Mouse (Mus musculus): ENCODE data around the gene Abcc4. TPM values are rescaled to one million over a fixed set of nuclear protein-coding genes. Genes with fewer than 3 reads are reported as not detected.

Gene Abcc4
- total and polyA plus RNA-seq, 3 experiments = 10.5 to 25.2 (median 16.2) TPM

DNA sequence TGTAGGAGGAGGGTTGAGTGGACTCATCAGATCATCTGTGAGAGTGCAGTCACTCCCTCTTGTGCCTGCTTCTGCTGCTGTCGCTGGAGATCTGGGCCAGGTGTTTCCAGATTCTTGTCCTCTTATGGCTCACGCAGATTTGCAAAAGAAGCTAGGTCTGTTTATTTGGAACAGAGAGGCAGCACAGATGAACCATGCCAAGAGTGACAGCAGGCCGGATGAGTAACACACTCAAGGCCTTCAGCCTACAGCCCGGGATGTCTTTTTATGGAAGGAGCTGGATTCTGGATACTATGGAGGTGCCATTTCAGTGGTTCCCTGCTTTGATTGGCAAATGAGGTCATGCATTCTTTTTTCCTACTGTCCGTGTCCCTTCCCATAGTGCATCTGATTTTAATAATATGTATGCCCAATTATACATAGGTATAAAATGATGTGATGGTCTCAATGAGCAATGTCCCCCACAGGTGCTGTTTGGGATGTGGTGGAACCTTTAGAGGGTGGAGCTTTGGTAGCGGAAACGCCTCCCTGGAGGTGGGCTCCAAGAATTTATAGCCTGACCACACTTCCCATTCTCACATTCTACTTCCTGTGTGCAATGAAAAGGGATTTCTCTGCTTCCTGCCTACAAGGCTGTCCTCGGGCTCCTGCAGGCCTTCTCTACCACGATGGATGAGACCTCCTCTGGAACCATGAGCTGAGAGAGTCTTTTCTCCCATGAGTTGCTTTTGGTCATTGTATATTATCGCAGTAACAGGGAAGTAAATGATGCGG lies 18.1 kb upstream of the Abcc4 start:
- no peaks in the 10 kb centered on the region for H3K36me3 ChIP-seq (replicated peaks)
- no peak for ATAC-seq (ENCODE audit: extremely low read depth, insufficient number of reproducible peaks, low FRiP score, poor library complexity, severe bottlenecking)

DNA sequence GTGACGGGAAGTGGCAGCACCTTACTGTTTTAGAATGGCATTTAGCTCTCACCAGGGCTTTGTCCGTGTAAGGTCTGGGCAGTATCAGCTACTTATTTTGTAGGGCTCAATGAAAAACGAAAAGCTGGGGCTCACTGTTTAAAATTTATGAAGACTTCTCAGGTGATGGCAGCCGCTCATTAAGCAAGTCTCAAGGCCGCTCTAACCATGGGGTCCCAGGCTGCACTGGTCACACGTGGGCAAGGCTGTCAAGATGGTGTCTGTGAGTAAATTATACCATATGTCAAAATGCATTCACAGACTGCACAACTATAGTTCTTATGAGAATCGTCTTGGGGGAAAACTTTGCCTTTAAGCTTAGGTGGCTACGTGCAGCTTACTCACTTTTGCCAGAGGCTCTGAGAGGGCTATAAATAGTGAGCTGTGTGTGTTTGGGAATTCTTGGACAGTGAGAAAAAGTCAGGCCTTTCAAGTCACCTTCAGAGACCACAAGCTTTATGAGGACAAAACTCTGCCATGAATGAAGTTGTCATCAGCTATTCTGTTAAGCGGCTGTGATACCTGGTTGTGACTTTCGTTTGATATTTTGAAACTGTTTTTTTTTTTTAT lies 13.7 kb upstream of the Abcc4 start:
- H3K4me3 ChIP-seq (ENCODE audit: low read depth, low read length) = no peak overlapping the region
- no peaks in the 10 kb centered on the region for H3K9me3 ChIP-seq (replicated peaks)
- DNase-seq (ENCODE audit: low spot score) (no peak), ATAC-seq (ENCODE audit: extremely low read depth, insufficient number of reproducible peaks, low FRiP score, poor library complexity, severe bottlenecking) (no peak)
- no peak for TF ChIP-seq TAL1 (conservative IDR thresholded peaks at IDR 0.05; ENCODE audit: low read depth, low read length)
- TF ChIP-seq CTCF (IDR thresholded peaks at IDR 0.05; ENCODE audit: low read depth, low read length) = no peak
- no peak for TF ChIP-seq GATA2 (IDR thresholded peaks at IDR 0.05; ENCODE audit: borderline replicate concordance, low read depth, low read length)
- no peak for TF ChIP-seq GATA1 (IDR thresholded peaks at IDR 0.05; ENCODE audit: borderline replicate concordance, low read length)
- no peak for TF ChIP-seq POLR2AphosphoS5 (IDR thresholded peaks at IDR 0.05; ENCODE audit: insufficient replicate concordance, low read depth, low read length)
- H3K4me1 ChIP-seq (ENCODE audit: insufficient read depth, low read depth, low read length) = peaks cover 8% of the 10 kb centered on the region
- H3K27me3 ChIP-seq (ENCODE audit: insufficient read depth, low read length) = peaks cover 54% of the 10 kb centered on the region
- no peaks in the 10 kb centered on the region for H3K36me3 ChIP-seq (replicated peaks)

More for the DNA sequence above, 18.1 kb upstream of the Abcc4 start:
- TF ChIP-seq POLR2AphosphoS5 (IDR thresholded peaks at IDR 0.05; ENCODE audit: insufficient replicate concordance, low read depth, low read length) = no peak
- TF ChIP-seq CTCF (IDR thresholded peaks at IDR 0.05; ENCODE audit: low read depth, low read length) = no peak
- TF ChIP-seq GATA2 (IDR thresholded peaks at IDR 0.05; ENCODE audit: borderline replicate concordance, low read depth, low read length) = no peak
- no peak for TF ChIP-seq TAL1 (conservative IDR thresholded peaks at IDR 0.05; ENCODE audit: low read depth, low read length)
- TF ChIP-seq GATA1 (IDR thresholded peaks at IDR 0.05; ENCODE audit: borderline replicate concordance, low read length) = no peak
- Histone ChIP-seq H3K9me3 (replicated peaks) (no peaks in the 10 kb centered on the region), H3K4me1 (ENCODE audit: insufficient read depth, low read depth, low read length) (peaks cover 14% of the 10 kb centered on the region; the same call in 1 of the 2 replicates), H3K4me3 (ENCODE audit: low read depth, low read length) (no peak overlapping the region), H3K27me3 (ENCODE audit: insufficient read depth, low read length) (peaks cover 60% of the 10 kb centered on the region)
- no peak for DNase-seq (ENCODE audit: low spot score)

DNA sequence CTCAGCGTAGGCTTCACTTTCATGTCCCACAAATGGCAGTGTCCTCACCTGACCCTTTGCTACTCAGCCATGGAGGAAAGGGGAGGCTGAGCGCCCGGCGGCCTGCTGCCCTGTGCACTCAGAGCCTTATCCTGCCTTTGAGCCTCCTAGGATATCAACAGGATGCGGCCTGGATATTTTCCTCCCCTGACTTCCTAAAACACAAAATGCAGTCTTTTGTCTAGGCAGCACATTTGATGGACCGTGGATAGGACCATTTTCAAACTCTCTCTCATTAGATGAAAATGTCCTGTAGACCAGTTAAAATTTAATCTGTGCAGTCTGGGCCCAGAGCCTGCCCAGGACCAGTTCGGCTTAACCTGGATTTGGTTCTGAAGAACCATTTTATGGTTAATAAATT lies 12.6 kb upstream of the Abcc4 start:
- Histone ChIP-seq H3K9me3 (replicated peaks) (no peaks in the 10 kb centered on the region), H3K36me3 (replicated peaks) (no peaks in the 10 kb centered on the region), H3K4me1 (ENCODE audit: insufficient read depth, low read depth, low read length) (peaks cover 8% of the 10 kb centered on the region), H3K4me3 (ENCODE audit: low read depth, low read length) (no peak overlapping the region), H3K27me3 (ENCODE audit: insufficient read depth, low read length) (peaks cover 49% of the 10 kb centered on the region)
- ATAC-seq (ENCODE audit: extremely low read depth, insufficient number of reproducible peaks, low FRiP score, poor library complexity, severe bottlenecking) (no peak), DNase-seq (ENCODE audit: low spot score) (no peak)
- TF ChIP-seq POLR2AphosphoS5 (IDR thresholded peaks at IDR 0.05; ENCODE audit: insufficient replicate concordance, low read depth, low read length) (no peak), GATA2 (IDR thresholded peaks at IDR 0.05; ENCODE audit: borderline replicate concordance, low read depth, low read length) (no peak), TAL1 (conservative IDR thresholded peaks at IDR 0.05; ENCODE audit: low read depth, low read length) (no peak), GATA1 (IDR thresholded peaks at IDR 0.05; ENCODE audit: borderline replicate concordance, low read length) (no peak), CTCF (IDR thresholded peaks at IDR 0.05; ENCODE audit: low read depth, low read length) (no peak)

DNA sequence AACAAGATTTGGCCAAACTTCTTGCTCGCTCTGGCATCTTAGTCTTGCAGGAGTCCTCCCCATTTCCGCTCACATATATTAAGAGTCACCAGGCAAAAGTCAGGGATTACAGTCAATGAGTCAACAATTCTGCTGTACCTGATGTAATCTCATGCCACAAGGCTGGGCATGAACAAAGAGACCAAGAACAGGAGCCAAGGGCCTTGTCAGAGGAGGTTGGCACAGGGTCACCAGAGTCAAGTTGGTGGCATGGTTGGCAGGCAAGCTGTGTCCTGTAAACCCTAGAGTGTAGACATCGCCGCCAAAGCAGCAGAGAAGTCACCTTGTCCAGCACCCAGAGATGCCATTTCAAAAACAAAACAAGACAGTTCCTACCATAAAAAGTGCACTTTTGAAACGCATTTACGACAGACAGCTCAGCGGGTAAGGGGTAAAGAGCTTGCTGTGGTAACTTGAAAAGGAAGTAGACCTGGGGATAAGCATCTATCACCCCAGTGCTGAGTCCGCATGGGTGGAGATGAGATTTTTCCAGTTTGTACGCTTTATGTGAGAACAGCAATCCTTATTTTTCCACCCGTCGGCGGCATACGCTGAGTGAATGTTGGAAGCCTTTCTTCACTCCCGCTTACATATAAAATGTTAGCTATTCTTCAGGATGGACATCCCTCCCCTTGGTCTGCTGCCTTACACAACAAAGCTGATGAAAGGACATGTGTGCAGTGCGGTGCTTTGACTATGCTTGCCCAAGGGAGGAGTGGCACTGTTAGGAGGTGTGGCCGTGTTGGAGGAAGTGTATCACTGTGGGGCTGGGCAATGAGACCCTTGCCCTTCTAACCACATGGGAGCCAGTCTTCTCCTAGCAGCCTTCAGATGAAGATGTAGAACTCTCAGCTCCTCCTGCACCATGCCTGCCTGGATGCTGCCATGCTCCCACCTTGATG lies 10.6 kb upstream of the Abcc4 start:
- Histone ChIP-seq H3K27me3 (ENCODE audit: insufficient read depth, low read length) (peaks cover 49% of the 10 kb centered on the region), H3K4me3 (ENCODE audit: low read depth, low read length) (no peak overlapping the region), H3K4me1 (ENCODE audit: insufficient read depth, low read depth, low read length) (peaks cover 11% of the 10 kb centered on the region), H3K9me3 (replicated peaks) (no peaks in the 10 kb centered on the region), H3K36me3 (replicated peaks) (no peaks in the 10 kb centered on the region)
- DNase-seq (ENCODE audit: low spot score) = no peak
- TF ChIP-seq POLR2AphosphoS5 (IDR thresholded peaks at IDR 0.05; ENCODE audit: insufficient replicate concordance, low read depth, low read length) (no peak), TAL1 (conservative IDR thresholded peaks at IDR 0.05; ENCODE audit: low read depth, low read length) (no peak), CTCF (IDR thresholded peaks at IDR 0.05; ENCODE audit: low read depth, low read length) (no peak), GATA1 (IDR thresholded peaks at IDR 0.05; ENCODE audit: borderline replicate concordance, low read length) (no peak), GATA2 (IDR thresholded peaks at IDR 0.05; ENCODE audit: borderline replicate concordance, low read depth, low read length) (no peak)
- no peak for ATAC-seq (ENCODE audit: extremely low read depth, insufficient number of reproducible peaks, low FRiP score, poor library complexity, severe bottlenecking)

DNA sequence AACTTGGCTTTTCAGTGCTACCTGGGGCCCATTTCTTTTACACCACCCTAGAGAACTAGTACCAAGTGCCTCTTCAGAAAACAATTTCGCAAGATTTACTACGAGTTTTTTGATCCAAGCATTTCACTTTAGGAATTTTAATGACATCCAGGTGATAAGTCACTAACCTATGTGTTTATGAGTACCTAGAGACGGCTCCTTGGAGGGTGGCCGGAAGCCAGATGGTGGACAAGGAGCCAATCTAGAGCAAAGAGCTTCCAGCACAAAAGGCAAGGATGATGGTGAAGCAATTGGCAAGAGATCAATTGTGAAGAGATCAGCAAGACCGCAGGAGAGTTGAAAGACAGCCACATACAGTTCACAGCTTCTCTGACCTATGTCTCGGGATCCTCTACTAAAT lies 8.7 kb upstream of the Abcc4 start:
- no peak for TF ChIP-seq GATA2 (IDR thresholded peaks at IDR 0.05; ENCODE audit: borderline replicate concordance, low read depth, low read length)
- no peak for TF ChIP-seq GATA1 (IDR thresholded peaks at IDR 0.05; ENCODE audit: borderline replicate concordance, low read length)
- no peak for TF ChIP-seq TAL1 (conservative IDR thresholded peaks at IDR 0.05; ENCODE audit: low read depth, low read length)
- TF ChIP-seq CTCF (IDR thresholded peaks at IDR 0.05; ENCODE audit: low read depth, low read length) = no peak
- no peak for TF ChIP-seq POLR2AphosphoS5 (IDR thresholded peaks at IDR 0.05; ENCODE audit: insufficient replicate concordance, low read depth, low read length)
- peaks cover 17% of the 10 kb centered on the region for H3K4me1 ChIP-seq (ENCODE audit: insufficient read depth, low read depth, low read length)

More for the DNA sequence above, 8.7 kb upstream of the Abcc4 start:
- Histone ChIP-seq H3K27me3 (ENCODE audit: insufficient read depth, low read length) (peaks cover 42% of the 10 kb centered on the region), H3K36me3 (replicated peaks) (no peaks in the 10 kb centered on the region), H3K4me3 (ENCODE audit: low read depth, low read length) (no peak overlapping the region), H3K9me3 (replicated peaks) (no peaks in the 10 kb centered on the region)
- DNase-seq (ENCODE audit: low spot score) = no peak
- no peak for ATAC-seq (ENCODE audit: extremely low read depth, insufficient number of reproducible peaks, low FRiP score, poor library complexity, severe bottlenecking)
